Mouse (Mus musculus): ENCODE data around the gene Col25a1.

DNA sequence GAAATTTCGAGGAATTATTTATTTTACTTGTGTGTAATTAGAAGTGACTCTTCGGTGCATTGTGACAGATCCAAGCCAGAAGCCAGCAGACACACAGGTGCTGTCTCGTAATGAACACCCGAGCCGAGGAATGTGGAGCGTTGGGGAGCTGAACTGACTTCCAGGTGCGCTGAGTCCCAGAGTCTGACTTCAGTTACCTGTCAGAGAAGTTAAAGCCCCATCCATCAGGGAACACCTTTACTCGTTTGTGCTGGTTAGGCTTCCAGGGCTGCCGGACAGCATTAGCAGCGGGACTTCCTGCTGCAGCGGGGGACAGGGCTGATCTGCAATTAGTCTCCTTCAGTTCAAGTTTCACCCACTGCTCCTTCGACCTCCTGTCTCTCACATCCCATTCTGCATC is 172.3 kb downstream of the Col25a1 start:
- TF ChIP-seq EP300 (IDR thresholded peaks at IDR 0.05; ENCODE audit: low read depth) (no peak), CTCF (IDR thresholded peaks at IDR 0.05; ENCODE audit: low read depth) (no peak)

Measured in liver, embryonic 14.5 days (tissue).